Mouse (Mus musculus): ENCODE measurements around the gene Nt5c.

DNA sequence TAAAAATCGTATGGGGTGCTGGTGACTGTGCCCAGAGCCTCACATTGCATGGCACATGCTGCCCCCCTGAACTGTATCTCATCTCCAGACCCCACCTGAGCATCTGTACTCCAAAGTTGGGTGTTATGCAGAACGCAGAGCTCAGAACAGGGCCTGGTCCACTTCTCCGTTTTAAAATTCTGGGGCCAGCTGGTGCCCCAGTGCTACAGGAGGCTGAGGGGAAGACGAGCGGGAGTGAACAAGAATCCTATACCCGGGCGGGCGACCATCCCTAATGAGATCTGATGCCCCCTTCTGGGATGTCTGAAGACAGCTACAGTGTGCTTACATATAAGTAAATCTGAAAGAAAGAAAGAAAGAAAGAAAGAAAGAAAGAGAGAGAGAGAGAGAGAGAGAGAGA lies 30.7 kb downstream of the Nt5c start:
- no peak for TF ChIP-seq MAFK (IDR thresholded peaks at IDR 0.05; ENCODE audit: insufficient read depth, low read depth, low read length)
- no peak for TF ChIP-seq ZC3H11A (IDR thresholded peaks at IDR 0.05; ENCODE audit: borderline replicate concordance, low read depth, low read length)

Measured in ES-E14 (cell line).